Mouse (Mus musculus) monocyte, adult 2 months (primary cell): Measurements from ENCODE around the gene Dlgap1.
"Not testable (repeated sequence)": the region's sequence is repeated elsewhere in the genome, so short reads cannot be mapped to it uniquely, and the experiment has no call there.

Source experiments
- DNase-seq, 2 experiments: peaks; one replicate each; pipeline ENCODE4 v3.0.0; 2022; ENCODE audit warnings: low spot score in 2 of 2, low read depth in 1 of 2

The Dlgap1 gene

DNA sequence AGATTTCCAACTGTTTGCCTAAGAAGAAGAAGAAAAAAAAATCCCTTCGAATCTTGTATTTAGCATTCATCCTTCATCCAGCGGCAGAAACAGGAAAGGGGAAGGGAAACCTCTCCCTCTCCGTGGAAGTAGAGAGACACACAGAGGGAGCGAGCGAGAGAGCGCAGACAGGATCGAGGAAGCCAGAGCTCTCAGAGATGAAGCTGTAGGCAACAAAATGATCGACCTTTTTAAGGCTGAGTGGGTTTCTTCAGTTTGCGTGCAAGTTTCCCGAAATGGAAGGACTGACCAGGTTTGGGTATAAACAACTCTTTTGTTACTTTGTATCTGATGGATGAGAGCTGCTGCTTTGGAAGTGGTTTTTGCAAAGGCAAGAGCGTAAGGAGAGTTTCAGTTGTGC lies 553.1 kb downstream of the Dlgap1 start:
- DNase-seq: no peak

DNA sequence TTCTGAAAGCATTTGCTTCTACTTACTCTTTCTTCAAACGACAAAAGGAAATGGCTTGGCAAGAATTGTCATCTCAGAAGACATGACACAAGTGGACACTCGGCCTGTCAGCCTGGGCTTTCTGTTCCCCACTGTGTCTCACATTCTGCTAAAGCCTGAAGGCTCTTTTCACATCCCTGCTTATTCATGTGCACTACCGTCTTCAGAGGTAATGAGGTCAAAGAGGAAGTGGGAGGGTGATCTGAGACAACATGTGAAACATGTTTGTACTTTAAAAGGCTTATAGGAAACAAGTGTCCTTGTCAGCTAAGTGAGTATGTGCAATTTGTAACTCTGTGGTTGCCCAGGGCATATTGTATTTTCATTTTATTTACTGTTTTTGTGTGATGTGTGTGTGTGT lies 557.1 kb downstream of the Dlgap1 start:
- no peak for DNase-seq

- no peak for DNase-seq
Measured at GRCm38 (mm10) chr17:70527101-70527500, 558.2 kb downstream of the Dlgap1 start.

DNA sequence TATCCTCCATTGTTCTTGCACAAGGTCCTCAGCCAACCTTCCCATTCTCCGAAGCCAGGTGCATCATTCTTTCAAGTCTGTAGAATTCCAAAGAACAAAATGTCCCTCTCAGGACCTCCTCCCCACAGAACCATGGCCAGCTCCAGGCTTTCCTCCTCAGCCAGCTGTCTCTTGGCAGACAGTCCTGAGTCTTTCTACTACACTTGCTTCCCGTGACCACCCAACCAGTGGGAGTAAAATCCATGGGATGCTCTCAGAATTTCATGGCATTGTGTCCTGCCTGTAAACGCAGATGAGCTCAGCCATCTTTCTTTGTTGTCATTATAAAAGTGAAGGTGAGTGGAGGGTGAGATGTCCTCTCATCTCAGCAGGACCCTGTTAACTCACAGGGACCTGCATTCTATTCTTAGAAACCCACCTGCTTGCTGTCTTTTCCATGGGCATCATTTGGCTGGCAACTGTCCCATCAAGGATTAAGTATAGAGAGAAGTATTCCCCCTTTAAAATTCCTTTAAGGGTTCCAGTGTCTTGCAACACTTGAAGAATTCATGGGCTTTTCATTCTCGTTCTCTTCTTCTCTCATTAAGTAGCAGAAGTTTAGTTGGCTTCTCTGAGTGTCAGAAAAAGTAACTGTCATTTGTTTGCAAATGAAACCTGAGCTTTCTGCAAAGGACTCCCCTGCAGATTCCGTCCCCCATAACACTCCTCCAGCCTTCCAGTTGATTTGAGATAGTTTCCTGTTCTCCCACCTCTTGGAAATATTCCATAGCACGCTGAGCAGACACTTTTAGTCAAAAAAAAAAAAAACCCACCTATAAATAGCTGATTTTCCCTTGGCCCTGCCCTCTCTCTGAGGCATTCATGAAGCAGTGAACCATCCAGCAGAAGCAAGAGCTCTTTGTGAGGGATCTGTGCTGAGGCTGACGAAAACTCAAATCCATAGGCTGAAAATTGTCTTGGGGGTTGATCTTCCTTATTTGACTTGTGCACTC lies 559.6 kb downstream of the Dlgap1 start:
- no peak for DNase-seq

- no peak for DNase-seq
Measured at GRCm38 (mm10) chr17:70534321-70534720, 565.4 kb downstream of the Dlgap1 start.

GRCm38 (mm10) chr17:70541816-70542215 lies 572.9 kb downstream of the Dlgap1 start:
- DNase-seq: no peak

GRCm38 (mm10) chr17:70550793-70551192 lies 581.9 kb downstream of the Dlgap1 start:
- no peak for DNase-seq

GRCm38 (mm10) chr17:70561547-70561946 lies 592.7 kb downstream of the Dlgap1 start:
- DNase-seq: no peak

- DNase-seq: no peak
Measured at GRCm38 (mm10) chr17:70570848-70571247, 602.0 kb downstream of the Dlgap1 start.

- DNase-seq: no peak
Measured at GRCm38 (mm10) chr17:70583042-70583441, 614.2 kb downstream of the Dlgap1 start.

DNA sequence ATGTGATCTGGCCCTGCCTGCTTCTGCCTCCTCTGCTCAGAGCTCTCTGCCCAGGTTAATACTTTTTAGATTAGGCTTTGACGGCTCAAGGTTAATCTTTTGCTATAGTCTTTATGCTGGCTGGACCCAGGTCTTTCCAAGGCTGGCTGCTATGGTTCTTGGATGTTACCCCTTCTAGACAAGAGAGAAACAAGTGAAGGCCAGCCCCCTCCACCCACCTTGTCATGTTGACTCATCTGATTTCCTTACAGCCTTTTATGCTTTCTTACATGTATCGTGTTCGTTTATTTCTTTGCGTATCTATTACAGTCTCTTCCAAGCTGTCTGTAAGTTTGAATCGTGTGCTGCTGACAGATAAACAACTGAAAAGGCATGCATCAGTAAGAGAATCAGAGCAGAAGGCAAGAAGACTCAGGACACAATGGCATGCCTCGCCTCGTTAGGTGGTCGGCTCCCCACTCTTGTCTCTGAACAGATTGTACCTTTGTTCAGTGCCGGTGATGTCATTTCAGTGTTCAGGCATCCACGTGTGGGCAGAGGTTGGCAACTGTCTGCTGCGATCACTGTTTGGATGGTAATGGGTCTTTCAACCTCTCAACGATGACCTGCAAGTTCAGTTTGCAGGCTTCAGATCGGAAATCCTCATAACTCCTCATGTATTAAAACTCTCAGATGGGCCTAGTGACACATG lies 618.0 kb downstream of the Dlgap1 start:
- no peak for DNase-seq

GRCm38 (mm10) chr17:70587975-70588630 lies 619.2 kb downstream of the Dlgap1 start:
- DNase-seq: not testable (repeated sequence)

DNA sequence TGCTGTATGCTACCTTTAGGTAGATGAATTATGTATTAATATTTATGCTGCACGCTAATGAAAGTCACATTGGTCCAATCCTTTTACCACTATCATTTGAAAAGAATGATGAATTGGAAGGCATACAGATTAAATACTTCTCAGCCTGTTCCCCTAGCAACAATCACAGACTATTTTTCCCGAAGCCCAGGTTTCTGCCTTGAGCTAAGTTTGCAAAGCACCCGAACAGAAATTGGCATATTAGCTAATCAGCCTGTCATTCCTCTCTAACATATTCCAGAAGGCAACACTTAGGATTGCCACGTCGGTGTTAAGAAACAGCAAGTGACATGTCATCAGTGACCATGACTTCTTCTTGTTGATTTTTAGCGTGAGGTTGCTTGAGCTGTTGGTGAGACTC lies 619.8 kb downstream of the Dlgap1 start:
- DNase-seq: no peak

- DNase-seq: no peak
Measured at GRCm38 (mm10) chr17:70589140-70589539, 620.3 kb downstream of the Dlgap1 start.

DNA sequence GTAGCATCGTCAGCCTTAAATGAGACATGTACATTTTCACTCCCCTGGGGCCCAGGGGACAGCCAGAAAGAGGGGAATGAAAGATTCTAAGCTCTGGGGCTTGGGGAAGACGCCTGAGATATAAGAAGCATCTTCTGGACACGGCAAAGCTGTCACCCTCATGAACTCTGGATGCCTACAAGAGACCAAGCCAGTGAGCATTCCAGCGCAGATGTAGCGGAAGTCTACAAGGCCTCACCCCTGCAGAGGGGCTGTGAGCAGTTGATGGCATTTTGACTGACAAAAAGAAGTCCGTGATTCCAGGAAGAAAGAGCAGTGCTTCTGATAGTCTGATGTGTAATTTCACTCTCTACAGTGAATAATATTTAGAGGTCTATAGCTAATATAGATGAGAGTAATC lies 621.6 kb downstream of the Dlgap1 start:
- DNase-seq: no peak

DNA sequence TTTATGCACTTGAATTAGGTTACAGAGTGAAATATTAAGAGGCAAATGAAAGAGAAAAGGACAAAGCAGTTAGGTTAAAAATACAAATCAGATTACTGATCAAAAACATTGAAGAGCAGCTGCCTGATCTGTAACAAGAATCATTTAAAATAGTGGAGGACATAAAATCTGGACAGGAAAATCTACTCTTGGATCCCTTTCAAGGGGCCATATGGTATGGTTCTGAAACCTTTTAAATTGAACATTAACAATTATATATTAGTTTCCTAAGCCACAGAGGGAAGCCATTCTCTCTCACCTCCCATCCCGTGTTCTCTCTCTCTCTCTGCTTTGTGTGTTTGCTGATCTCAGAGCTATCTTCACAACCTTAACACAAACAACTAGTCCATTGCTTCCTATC lies 625.4 kb downstream of the Dlgap1 start:
- no peak for DNase-seq

GRCm38 (mm10) chr17:70596326-70596725 lies 627.5 kb downstream of the Dlgap1 start:
- no peak for DNase-seq

DNA sequence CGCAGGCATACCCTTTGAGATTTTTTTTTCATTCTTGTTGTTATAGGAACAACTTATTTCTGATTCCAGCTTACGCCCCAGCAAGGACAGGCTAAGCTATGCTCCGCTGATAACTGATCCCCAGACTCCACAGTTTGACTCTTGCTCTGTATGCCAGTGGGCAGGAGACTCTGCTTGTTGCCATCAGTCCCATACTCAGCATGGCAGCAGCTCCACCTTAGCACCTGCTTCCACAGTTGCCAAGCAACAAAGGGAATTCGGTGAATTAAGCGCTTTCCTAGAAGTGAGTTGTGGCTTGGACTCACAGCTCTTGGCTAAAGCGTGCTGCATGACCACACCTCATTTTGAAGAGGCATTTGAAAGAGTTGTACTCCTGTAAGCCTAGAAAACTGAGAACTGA lies 631.6 kb downstream of the Dlgap1 start:
- no peak for DNase-seq

DNA sequence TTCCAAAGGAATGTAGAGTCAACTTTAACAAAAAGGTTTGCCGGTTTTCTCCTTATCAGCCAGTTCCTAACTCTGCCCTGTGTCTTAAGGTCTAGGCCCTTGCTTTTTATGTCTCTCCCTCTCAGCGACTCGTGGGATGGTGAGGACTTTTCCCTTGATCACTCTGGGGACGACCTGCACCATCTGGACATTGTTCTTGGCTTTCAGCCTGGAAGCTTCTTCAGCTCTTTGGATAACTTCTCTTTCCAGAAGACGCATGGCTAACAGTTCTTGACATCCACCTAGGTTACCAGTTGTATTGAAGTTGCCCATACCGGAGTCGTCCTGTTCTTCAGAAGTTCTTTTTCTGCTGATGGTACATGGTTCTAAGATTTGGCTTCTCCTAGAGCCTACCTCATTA lies 633.2 kb downstream of the Dlgap1 start:
- DNase-seq: no peak

GRCm38 (mm10) chr17:70605659-70606058 lies 636.8 kb downstream of the Dlgap1 start:
- DNase-seq: no peak

- DNase-seq: no peak
Measured at GRCm38 (mm10) chr17:70612171-70612570, 643.3 kb downstream of the Dlgap1 start.

DNA sequence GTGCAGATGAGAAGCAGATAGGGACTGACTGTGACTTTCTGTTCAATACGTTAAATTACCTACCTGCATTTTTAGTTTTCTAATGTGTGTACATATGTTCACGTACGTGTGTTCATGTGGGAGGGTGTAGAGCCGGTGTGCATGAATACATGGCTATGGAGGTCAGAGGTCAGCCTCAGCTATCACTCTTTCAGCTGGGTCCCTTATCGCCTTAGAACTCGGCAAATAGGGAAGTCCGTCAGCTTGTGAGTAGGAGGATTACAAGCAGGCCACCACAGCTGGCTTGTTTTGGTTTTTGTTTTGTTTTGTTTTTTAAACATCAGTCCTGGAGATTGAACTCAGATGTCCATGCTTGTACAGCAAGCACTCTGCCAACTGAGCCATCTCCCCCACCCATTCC lies 645.0 kb downstream of the Dlgap1 start:
- no peak for DNase-seq
